Mouse (Mus musculus) spleen, adult 2 months (tissue): ENCODE data around the gene Ptrhd1. TPM values are rescaled to one million over a fixed set of nuclear protein-coding genes. Genes with fewer than 3 reads are reported as not detected.

Experiments used
- DNase-seq, 2 experiments: peaks; one replicate each; pipeline versions ENCODE4 v3.0.0 to v3.0.0-alpha.2; 2012 to 2021; ENCODE audit warnings: low spot score in 2 of 2, low read depth in 1 of 2
- H3K27ac ChIP-seq: fragments of 200-500 bp; 2 replicates; pipeline ENCODE4 v1.5.1; 2012; ENCODE audit warnings: low read length, inconsistent platforms; ENCODE audit not compliant: insufficient read depth
- H3K27me3 ChIP-seq: fragments of 200-500 bp; 2 replicates; pipeline ENCODE4 v1.6.1; 2012; ENCODE audit warnings: mild to moderate bottlenecking, moderate library complexity, low read length, inconsistent platforms; ENCODE audit not compliant: control insufficient read depth, insufficient read depth
- H3K36me3 ChIP-seq: fragments of 200-500 bp; 2 replicates; pipeline ENCODE4 v1.6.1; 2012; ENCODE audit warnings: mild to moderate bottlenecking, low read length, inconsistent platforms; ENCODE audit not compliant: control insufficient read depth, insufficient read depth
- H3K4me1 ChIP-seq: fragments of 200-500 bp; 2 replicates; pipeline ENCODE4 v1.6.1; 2011; ENCODE audit warnings: inconsistent platforms; ENCODE audit not compliant: control insufficient read depth, insufficient read depth, insufficient read length
- H3K4me3 ChIP-seq: fragments of 200-500 bp; 2 replicates; pipeline ENCODE4 v1.5.1; 2011; ENCODE audit warnings: mild to moderate bottlenecking, inconsistent platforms; ENCODE audit not compliant: insufficient read depth, insufficient read length; ENCODE audit errors: extremely low read depth
- CTCF ChIP-seq: fragments of 200-500 bp; IDR thresholded peaks from 2 replicates; pipeline ENCODE4 v1.5.1; 2011; ENCODE audit warnings: mild to moderate bottlenecking, inconsistent platforms; ENCODE audit not compliant: insufficient read depth, insufficient read length, insufficient replicate concordance; ENCODE audit errors: extremely low read depth
- POLR2A ChIP-seq: fragments of 200-500 bp; IDR thresholded peaks from 2 replicates; pipeline ENCODE4 v1.6.1; 2011; ENCODE audit warnings: low read depth, low read length, inconsistent platforms
- WGBS: fragments of 180-500 bp; shearing (Covaris S2); methylation state at CpG from one replicate; pipeline ENCODE4 v1.1.7; 2018; 5-methylcytosine and 5-hydroxymethylcytosine counted together
- polyA plus RNA-seq: library from polyadenylated mRNA; depleted of rRNA; stranded (reverse); fragments of >200 nt; gene quantifications from 2 replicates; pipeline ENCODE4 v1.2.3, GENCODE M21; 2012; rRNA removed

The Ptrhd1 gene
- polyA plus RNA-seq: 3.4 and 4.1 TPM in 2 replicates

GRCm38 (mm10) chr12:4233572-4234508, at the start of gene Ptrhd1, which contains the start of gene Cenpo:
Gene Ptrhd1, plus strand, starts transcription at chr12:4234027.
Gene Cenpo, minus strand, starts transcription at chr12:4234294.
- WGBS: under 1% methylated on average over 50 of the region's 50 CpGs
- peak; percentile 94 to 95 for DNase-seq
- TF ChIP-seq CTCF (no peak), POLR2A (peak; percentile 76)
- peaks cover 5% of the 10 kb centered on the region; the same call in 1 of the 2 replicates for H3K36me3 ChIP-seq
- peak within 1 kb of the TSS; percentile 75 for H3K4me3 ChIP-seq
- H3K27me3 ChIP-seq: no peaks in the 10 kb centered on the region
- H3K27ac ChIP-seq: peak within 1 kb of the TSS; percentile 98
- H3K4me1 ChIP-seq: peaks cover 3% of the 10 kb centered on the region; the same call in 1 of the 2 replicates

GRCm38 (mm10) chr12:4184648-4185047, 49.2 kb upstream of the Ptrhd1 start:
- no peaks in the 10 kb centered on the region for H3K4me1 ChIP-seq
- DNase-seq: no peak

GRCm38 (mm10) chr12:4188171-4189059, 45.4 kb upstream of the Ptrhd1 start:
- DNase-seq: no peak

More at GRCm38 (mm10) chr12:4184648-4185047, 49.2 kb upstream of the Ptrhd1 start:
- TF ChIP-seq POLR2A (no peak), CTCF (no peak)
- no peak overlapping the region for H3K4me3 ChIP-seq
- no peak overlapping the region for H3K27ac ChIP-seq
- 79% methylated on average over 2 of the region's 2 CpGs for WGBS
- H3K27me3 ChIP-seq: no peaks in the 10 kb centered on the region
- no peaks in the 10 kb centered on the region for H3K36me3 ChIP-seq

GRCm38 (mm10) chr12:4189060-4189447, 44.8 kb upstream of the Ptrhd1 start:
- Histone ChIP-seq H3K27me3 (no peaks in the 10 kb centered on the region), H3K4me3 (no peak overlapping the region), H3K27ac (no peak overlapping the region), H3K4me1 (no peaks in the 10 kb centered on the region), H3K36me3 (no peaks in the 10 kb centered on the region)
- WGBS: 45% methylated on average over 5 of the region's 5 CpGs
- no peak for TF ChIP-seq CTCF
- no peak for TF ChIP-seq POLR2A
- no peak for DNase-seq

More at GRCm38 (mm10) chr12:4188171-4189059, 45.4 kb upstream of the Ptrhd1 start:
- Histone ChIP-seq H3K4me1 (no peaks in the 10 kb centered on the region), H3K27ac (no peak overlapping the region), H3K36me3 (no peaks in the 10 kb centered on the region), H3K4me3 (no peak overlapping the region), H3K27me3 (no peaks in the 10 kb centered on the region)
- TF ChIP-seq CTCF: no peak
- WGBS: 53% methylated on average over 14 of the region's 14 CpGs

- H3K4me3 ChIP-seq: no peak overlapping the region
- WGBS: 92% methylated on average over 6 of the region's 6 CpGs
- H3K36me3 ChIP-seq: no peaks in the 10 kb centered on the region
- TF ChIP-seq POLR2A (no peak), CTCF (no peak)
- H3K27me3 ChIP-seq: no peaks in the 10 kb centered on the region
- no peak for DNase-seq
- H3K4me1 ChIP-seq: no peaks in the 10 kb centered on the region
- H3K27ac ChIP-seq: no peak overlapping the region
Observed at GRCm38 (mm10) chr12:4192514-4192913, 41.3 kb upstream of the Ptrhd1 start.

- Histone ChIP-seq H3K27ac (no peak overlapping the region), H3K4me3 (no peak overlapping the region), H3K4me1 (no peaks in the 10 kb centered on the region), H3K36me3 (peaks cover 2% of the 10 kb centered on the region; the same call in 1 of the 2 replicates), H3K27me3 (no peaks in the 10 kb centered on the region)
- WGBS: 86% methylated on average over 10 of the region's 10 CpGs
- DNase-seq: no peak
- TF ChIP-seq CTCF (no peak), POLR2A (no peak)
Observed at GRCm38 (mm10) chr12:4193025-4193740, 40.6 kb upstream of the Ptrhd1 start.
